Comparison of ENCODE assay signal across 10 mouse cellular contexts in genomic region chr15:78785961-78786360, GRCm38 (mm10). TPM values are rescaled to one million over a fixed set of nuclear protein-coding genes. Genes with fewer than 3 reads are reported as not detected.
DNase-seq lines count a peak whose midpoint lies in the region; ATAC-seq and TF ChIP-seq lines count a peak whose summit lies in the region.
"Had no signal": no experiment of that assay in that cellular context is flagged by ENCODE, and none has a peak within 500 bp of the region (broad histone marks: within the 10 kb centered on the region; RNA-seq: fewer than 3 reads in every experiment).

No protein-coding gene starts in this region.

- no peaks in the 10 kb centered on the region for H3K4me1 ChIP-seq in hindbrain, postnatal 0 days (ENCODE audit: insufficient read depth, low read length)
- peaks cover 34% of the 10 kb centered on the region for H3K4me1 ChIP-seq in lung, adult 2 months (ENCODE audit: control insufficient read depth, insufficient read depth, low read length)

- H3K9me3 ChIP-seq in hindbrain, postnatal 0 days (ENCODE audit: low read length), result no peaks in the 10 kb centered on the region

- no peak overlapping the region for H3K9ac ChIP-seq in hindbrain, postnatal 0 days (replicated peaks; ENCODE audit: low read length)

- H3K36me3 ChIP-seq in hindbrain, postnatal 0 days (ENCODE audit: insufficient read depth, low read length), result no peaks in the 10 kb centered on the region

- peak overlapping the region; percentile 54 for H3K27ac ChIP-seq in layer of hippocampus, adult 2 months
- H3K27ac ChIP-seq in hindbrain, postnatal 0 days, result 0 out of 2 replicates have a peak overlapping the region, but pooled peaks have one; percentile 32

- no peak overlapping the region for H3K4me3 ChIP-seq in layer of hippocampus, adult 2 months
- no peak overlapping the region for H3K4me3 ChIP-seq in hindbrain, postnatal 0 days (ENCODE audit: low read length)
- no peak overlapping the region for H3K4me3 ChIP-seq in lung, adult 2 months (replicated peaks; ENCODE audit: extremely low read depth, low read depth, low read length)
- H3K4me3 ChIP-seq: myocyte had no signal

- no peaks in the 10 kb centered on the region for H3K27me3 ChIP-seq in hindbrain, postnatal 0 days (ENCODE audit: insufficient read depth, low read length)

- no peak overlapping the region for H3K4me2 ChIP-seq in hindbrain, postnatal 0 days (ENCODE audit: low read depth, low read length)

- WGBS in hindbrain, postnatal 0 days, result 8% methylated on average over 6 of the region's 7 CpGs
- 31% methylated on average over 7 of the region's 7 CpGs for WGBS in lung, adult 2 months

- TF ChIP-seq POLR2A in lung, adult 2 months (IDR thresholded peaks at IDR 0.05; ENCODE audit: borderline replicate concordance, extremely low read depth, low read depth, low read length), result no peak

- ATAC-seq in hindbrain, postnatal 0 days, result 0 out of 2 replicates have a peak, but pooled peaks have one; percentile 55

- 0 out of 2 replicates have a peak, but pooled peaks have one; percentile 12 for TF ChIP-seq CTCF in layer of hippocampus, adult 2 months (conservative IDR thresholded peaks at IDR 0.05)
- no peak for TF ChIP-seq CTCF in hindbrain, postnatal 0 days (IDR thresholded peaks at IDR 0.05; ENCODE audit: low read depth)
- no peak for TF ChIP-seq CTCF in lung, adult 2 months (IDR thresholded peaks at IDR 0.05; ENCODE audit: insufficient read depth, low read length)

- no peak for DNase-seq in layer of hippocampus, adult 2 months (ENCODE audit: low spot score in 2 of 2)
- DNase-seq in layer of hippocampus, adult 9-11 months, result no peak
- DNase-seq in gastrocnemius, postnatal 10 days, result peak; percentile 68
- peak; percentile 31 for DNase-seq in hindbrain, postnatal 0 days (ENCODE audit: low spot score)
- peak; percentile 63 for DNase-seq in lung, adult 2 months
- DNase-seq in layer of hippocampus, adult 11-12 months (ENCODE audit: low spot score), result no peak
- no peak for DNase-seq in right cerebral cortex, postnatal 14 days
- no peak for DNase-seq in right cerebral cortex, adult 2 months (ENCODE audit: low spot score in 2 of 2)

RNA-seq across cellular contexts. Expression of gene Mfng, which starts 12.7 kb away (rescaled TPM):
- total RNA-seq in layer of hippocampus, adult 2 months (2021), result 1 to 10 TPM; 4.4 to 4.7 TPM
- 1 to 10 TPM; 7.9 to 9.5 TPM for total RNA-seq in gastrocnemius, postnatal 10 days (2021)
- total RNA-seq in hindbrain, postnatal 0 days (2014; rRNA removed), result 12.7 and 15.2 TPM in 2 replicates
- 16.6 and 17.9 TPM in 2 replicates for polyA plus RNA-seq in hindbrain, postnatal 0 days (2015; fragmentation: Nextera tagmentation; extraction: Ambion mirVana)
- polyA plus RNA-seq in lung, adult 2 months (2012; rRNA removed), result 78.0 and 98.3 TPM in 2 replicates

RNA-seq across cellular contexts. Expression of gene Card10, which starts 16.9 kb away (rescaled TPM):
- 1 to 10 TPM; 5.4 to 5.5 TPM for total RNA-seq in layer of hippocampus, adult 2 months (2021)
- 10 to 100 TPM in 1 of 2 experiments, 1 to 10 TPM in 1; 9.3 to 11.3 TPM for total RNA-seq in gastrocnemius, postnatal 10 days (2021)
- 0.94 and 1.4 TPM in 2 replicates for total RNA-seq in hindbrain, postnatal 0 days (2014; rRNA removed)
- polyA plus RNA-seq in hindbrain, postnatal 0 days (2015; fragmentation: Nextera tagmentation; extraction: Ambion mirVana), result 2.3 and 2.6 TPM in 2 replicates
- 61.5 and 73.5 TPM in 2 replicates for polyA plus RNA-seq in lung, adult 2 months (2012; rRNA removed)

RNA-seq across cellular contexts. Expression of gene Cdc42ep1, which starts 56.5 kb away (rescaled TPM):
- total RNA-seq in layer of hippocampus, adult 2 months (2021), result 10 to 100 TPM; 12.2 to 13.7 TPM
- total RNA-seq in gastrocnemius, postnatal 10 days (2021), result 10 to 100 TPM; 26.3 to 35.0 TPM
- total RNA-seq in hindbrain, postnatal 0 days (2014; rRNA removed), result 20.6 and 22.5 TPM in 2 replicates
- polyA plus RNA-seq in hindbrain, postnatal 0 days (2015; fragmentation: Nextera tagmentation; extraction: Ambion mirVana), result 18.1 TPM in 2 replicates
- 221 and 277 TPM in 2 replicates for polyA plus RNA-seq in lung, adult 2 months (2012; rRNA removed)
- total RNA-seq: CH12.LX had no signal

Comparison
In these comparisons a context has a peak if more than half of its experiments do, and no peak if none do; other contexts are left out.
1. DNase-seq: peak in gastrocnemius, postnatal 10 days (single experiment), hindbrain, postnatal 0 days (single experiment) and lung, adult 2 months (single experiment); none in layer of hippocampus, adult 2 months (0 of 2), layer of hippocampus, adult 9-11 months (single experiment), layer of hippocampus, adult 11-12 months (single experiment), right cerebral cortex, postnatal 14 days (single experiment) and right cerebral cortex, adult 2 months (0 of 2).